Mouse (Mus musculus) embryo, embryonic 11.5 days (tissue): Measurements from ENCODE around the gene Bnc2.

Experiments
- DNase-seq: peaks from one replicate; pipeline ENCODE4 v3.0.0-alpha.2; 2012; ENCODE audit warnings: low read depth, low spot score

Bnc2 gene

GRCm38 (mm10) chr4:84675171-84675973, at the start of gene Bnc2:
TSS of gene Bnc2 (minus strand) at chr4:84675275.
- DNase-seq, result no peak

- no peak for DNase-seq
These were observed 32.9 kb upstream of the Bnc2 start for GRCm38 (mm10) chr4:84707961-84708360.

- no peak for DNase-seq
These were observed 10.7 kb upstream of the Bnc2 start for GRCm38 (mm10) chr4:84685521-84686366.

- no peak for DNase-seq
These were observed 9.9 kb upstream of the Bnc2 start for GRCm38 (mm10) chr4:84685009-84685408.

GRCm38 (mm10) chr4:84675974-84676315, 870 bp upstream of the Bnc2 start:
- no peak for DNase-seq

- DNase-seq, result peak; percentile 45
These were observed 531 bp downstream of the Bnc2 start for GRCm38 (mm10) chr4:84674318-84675170.

GRCm38 (mm10) chr4:84673681-84674307, 1.3 kb downstream of the Bnc2 start:
- no peak for DNase-seq

GRCm38 (mm10) chr4:84672181-84672791, 2.8 kb downstream of the Bnc2 start:
- DNase-seq, result no peak

GRCm38 (mm10) chr4:84670996-84671395, 4.1 kb downstream of the Bnc2 start:
- no peak for DNase-seq

- DNase-seq, result no peak
These were observed 5.4 kb downstream of the Bnc2 start for GRCm38 (mm10) chr4:84669650-84670049.

- DNase-seq, result no peak
These were observed 6.0 kb downstream of the Bnc2 start for GRCm38 (mm10) chr4:84668949-84669605.

- no peak for DNase-seq
These were observed 6.8 kb downstream of the Bnc2 start for GRCm38 (mm10) chr4:84668226-84668625.

GRCm38 (mm10) chr4:84662228-84663065, 12.6 kb downstream of the Bnc2 start:
- DNase-seq, result no peak

- no peak for DNase-seq
These were observed 13.7 kb downstream of the Bnc2 start for GRCm38 (mm10) chr4:84661341-84661740.

GRCm38 (mm10) chr4:84651786-84652185, 23.3 kb downstream of the Bnc2 start:
- no peak for DNase-seq

GRCm38 (mm10) chr4:84646576-84646975, 28.5 kb downstream of the Bnc2 start:
- DNase-seq, result no peak

GRCm38 (mm10) chr4:84639166-84639565, 35.9 kb downstream of the Bnc2 start:
- no peak for DNase-seq

GRCm38 (mm10) chr4:84637641-84638040, 37.4 kb downstream of the Bnc2 start:
- DNase-seq, result peak; percentile 67

- no peak for DNase-seq
These were observed 40.3 kb downstream of the Bnc2 start for GRCm38 (mm10) chr4:84634751-84635150.

GRCm38 (mm10) chr4:84633991-84634390, 41.1 kb downstream of the Bnc2 start:
- DNase-seq, result no peak
